Mouse (Mus musculus) telencephalon, adult 2 months (tissue): ENCODE measurements at regions not wholly inside any gene's neighbourhood (a gene's known extent, or its start where the extent isn't known, plus 50 kb on each side); places are given as distances from the start of the nearest gene placed in this dataset.
A peak's percentile ranks its signal among the peaks of the same experiment; 100 is the strongest.

Source experiments
- DNase-seq: peaks from one replicate; pipeline ENCODE4 v3.0.0-alpha.2; 2011; ENCODE audit warnings: low read depth, low spot score

DNA sequence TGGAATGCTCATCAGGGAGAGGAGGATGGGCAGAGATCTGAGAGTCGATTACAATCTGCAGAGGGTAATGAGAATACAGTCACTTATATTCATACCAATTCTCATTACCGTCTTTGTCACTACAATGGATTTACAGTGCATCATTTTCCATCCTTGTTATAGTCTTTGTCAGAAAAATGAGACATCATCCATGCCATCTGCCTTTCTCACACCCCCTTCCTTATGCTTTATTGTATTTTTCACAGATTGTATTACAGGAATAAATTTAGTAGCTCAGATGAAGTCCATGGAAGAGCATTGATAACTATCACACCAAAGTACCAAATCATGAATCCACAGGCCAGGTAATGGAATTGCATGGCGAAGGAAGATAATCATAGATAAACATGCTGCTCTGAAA, 779.5 kb downstream of the Cenpc1 start:
- DNase-seq, result peak; percentile 15

DNA sequence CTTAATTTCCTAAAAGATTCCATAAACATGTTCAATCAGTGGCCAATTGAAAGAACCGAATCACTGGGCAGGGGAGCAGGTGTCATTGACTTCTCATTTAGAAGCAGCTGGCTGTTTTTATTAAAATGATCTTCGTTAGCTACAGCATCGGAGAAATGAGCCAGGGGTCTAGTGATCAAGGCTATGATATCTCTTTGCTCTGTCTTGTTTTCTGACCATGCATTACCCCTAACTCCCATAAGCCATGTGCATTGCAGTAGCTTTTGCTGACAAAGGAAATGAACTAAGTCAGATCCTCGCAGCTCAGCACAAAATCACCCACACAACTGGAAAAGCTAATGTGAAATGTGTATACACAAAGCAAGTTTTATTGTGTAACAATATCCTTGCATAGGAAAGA, 816.9 kb downstream of the Cenpc1 start:
- no peak for DNase-seq

DNA sequence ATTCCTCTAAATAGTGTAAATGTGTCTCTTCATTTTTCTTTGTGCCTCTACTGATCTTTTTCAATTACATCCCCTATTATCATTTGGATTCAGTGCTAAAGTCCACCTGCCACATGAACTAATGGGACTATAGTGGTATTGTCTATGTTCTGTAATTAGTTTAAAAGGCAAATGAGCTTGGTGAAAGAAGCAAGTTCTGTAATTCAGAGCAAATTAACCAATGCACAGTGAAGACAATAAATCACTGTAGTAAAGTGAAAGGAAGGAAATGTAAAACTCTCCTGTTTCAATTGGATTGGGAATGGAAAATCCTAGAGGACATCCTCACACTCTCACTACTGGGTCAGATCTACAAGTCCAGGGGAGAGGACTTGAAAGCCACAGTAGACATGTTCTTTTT, 823.2 kb upstream of the Epha5 start:
- no peak for DNase-seq

DNA sequence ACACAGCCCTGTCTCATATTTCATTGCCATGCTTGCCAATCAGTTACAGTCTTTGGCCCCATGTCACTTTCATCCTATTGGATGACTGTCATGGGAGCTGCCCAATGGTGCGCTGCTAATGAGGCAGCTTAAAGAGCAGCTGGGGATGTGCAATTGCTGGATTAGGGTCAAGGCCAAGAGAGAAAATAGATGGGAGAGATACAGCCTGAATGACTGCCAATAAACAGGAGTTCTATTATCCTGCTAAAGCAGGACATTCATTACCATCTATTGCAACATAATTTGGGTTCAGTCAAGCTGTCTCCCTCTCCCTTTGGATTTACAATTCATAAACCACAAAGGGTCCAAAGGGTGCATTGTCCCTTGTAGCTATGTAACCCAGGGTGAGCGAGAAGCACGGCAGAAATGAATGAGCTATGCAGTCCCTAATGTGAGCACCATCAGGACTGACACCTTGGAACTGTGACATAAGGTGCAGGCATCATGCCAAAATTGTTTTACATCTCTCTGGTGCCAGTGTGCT, 822.4 kb upstream of the Epha5 start:
- DNase-seq, result peak; percentile 4
